8 mouse cellular contexts compared by ENCODE assay signal in genomic region chr4:96591791-96592150, GRCm38 (mm10). TPM values are rescaled to one million over a fixed set of nuclear protein-coding genes. Genes with fewer than 3 reads are reported as not detected.
DNase-seq lines count a peak whose midpoint lies in the region; ATAC-seq and TF ChIP-seq lines count a peak whose summit lies in the region.

No protein-coding gene starts in this region.

- H3K27ac ChIP-seq in spleen, adult 2 months (ENCODE audit: insufficient read depth, low read length), result no peak overlapping the region
- H3K27ac ChIP-seq in forebrain, embryonic 11.5 days (ENCODE audit: low read depth, low read length), result no peak overlapping the region
- H3K27ac ChIP-seq in hindbrain, embryonic 10.5 days, result peak overlapping the region; percentile 78; the same call in 1 of the 2 replicates
- H3K27ac ChIP-seq in layer of hippocampus, adult 2 months, result peak overlapping the region; percentile 89
- peak overlapping the region; percentile 93 for H3K27ac ChIP-seq in lung, embryonic 16.5 days (ENCODE audit: low read length)

- no peak for TF ChIP-seq CTCF in spleen, adult 2 months (IDR thresholded peaks at IDR 0.05; ENCODE audit: extremely low read depth, insufficient read depth, insufficient read length, insufficient replicate concordance)
- TF ChIP-seq CTCF in layer of hippocampus, adult 2 months (conservative IDR thresholded peaks at IDR 0.05), result peak; percentile 32

- peaks cover 4% of the 10 kb centered on the region; the same call in 1 of the 2 replicates for H3K4me1 ChIP-seq in spleen, adult 2 months (ENCODE audit: control insufficient read depth, insufficient read depth, insufficient read length)
- H3K4me1 ChIP-seq in forebrain, embryonic 11.5 days (replicated peaks; ENCODE audit: control insufficient read depth, insufficient read depth, low read length), result 0 out of 2 replicates have a peak, but pooled peaks cover 2% of the 10 kb centered on the region
- H3K4me1 ChIP-seq in hindbrain, embryonic 10.5 days (replicated peaks), result peaks cover 11% of the 10 kb centered on the region; the same call in 1 of the 2 replicates
- peaks cover 6% of the 10 kb centered on the region; the same call in 1 of the 2 replicates for H3K4me1 ChIP-seq in lung, embryonic 16.5 days (replicated peaks; ENCODE audit: control insufficient read depth, insufficient read depth, low read length)

- 19% methylated on average over 4 of the region's 4 CpGs for WGBS in spleen, adult 2 months
- WGBS in forebrain, embryonic 11.5 days, result 25% methylated on average over 4 of the region's 4 CpGs
- 32% methylated on average over 4 of the region's 4 CpGs for WGBS in hindbrain, embryonic 10.5 days
- WGBS in lung, embryonic 16.5 days, result 19% methylated on average over 4 of the region's 4 CpGs

- peak overlapping the region; percentile 55 for H3K4me2 ChIP-seq in forebrain, embryonic 11.5 days (ENCODE audit: low read depth, low read length, severe bottlenecking)
- peak overlapping the region; percentile 75 for H3K4me2 ChIP-seq in lung, embryonic 16.5 days (ENCODE audit: low read depth, low read length)

- ATAC-seq in forebrain, embryonic 11.5 days (replicated peaks; ENCODE audit: low FRiP score), result peak; percentile 74
- ATAC-seq in lung, embryonic 16.5 days (ENCODE audit: low read depth), result peak; percentile 89

- no peaks in the 10 kb centered on the region for H3K27me3 ChIP-seq in spleen, adult 2 months (ENCODE audit: control insufficient read depth, insufficient read depth, low read length)
- H3K27me3 ChIP-seq in forebrain, embryonic 11.5 days (ENCODE audit: control insufficient read depth, insufficient read depth, low read length), result no peaks in the 10 kb centered on the region
- no peaks in the 10 kb centered on the region for H3K27me3 ChIP-seq in hindbrain, embryonic 10.5 days (ENCODE audit: insufficient read depth, poor library complexity, severe bottlenecking)
- no peaks in the 10 kb centered on the region for H3K27me3 ChIP-seq in lung, embryonic 16.5 days (ENCODE audit: control insufficient read depth, insufficient read depth, low read depth, low read length)

- 0 out of 2 replicates have a peak overlapping the region, but pooled peaks have one; percentile 42 for H3K4me3 ChIP-seq in spleen, adult 2 months (ENCODE audit: extremely low read depth, insufficient read depth, insufficient read length)
- H3K4me3 ChIP-seq in forebrain, embryonic 11.5 days (ENCODE audit: low read depth, low read length), result peak overlapping the region; percentile 20
- peak overlapping the region; percentile 48 for H3K4me3 ChIP-seq in hindbrain, embryonic 10.5 days
- peak overlapping the region; percentile 55 for H3K4me3 ChIP-seq in layer of hippocampus, adult 2 months
- H3K4me3 ChIP-seq in lung, embryonic 16.5 days (ENCODE audit: low read length), result peak overlapping the region; percentile 62

- H3K9ac ChIP-seq in forebrain, embryonic 11.5 days (ENCODE audit: low read length), result peak overlapping the region; percentile 58; the same call in 1 of the 2 replicates
- H3K9ac ChIP-seq in lung, embryonic 16.5 days (ENCODE audit: low read length), result peak overlapping the region; percentile 67; the same call in 1 of the 2 replicates

- DNase-seq in spleen, adult 2 months (ENCODE audit: low read depth in 1 of 2, low spot score in 2 of 2), result no peak
- no peak for DNase-seq in spleen, postnatal 14 days (ENCODE audit: low spot score in 2 of 2)
- peak; percentile 49 for DNase-seq in forebrain, embryonic 11.5 days (ENCODE audit: low spot score)
- DNase-seq in hindbrain, embryonic 10.5 days (ENCODE audit: low spot score), result no peak
- peak; percentile 68 to 73 for DNase-seq in layer of hippocampus, adult 2 months (ENCODE audit: low spot score in 2 of 2)
- peak; percentile 86 to 87 for DNase-seq in right cerebral cortex, postnatal 10 days (ENCODE audit: low spot score in 2 of 2)
- DNase-seq in B cell, adult 2 months, result no peak

- H3K36me3 ChIP-seq in spleen, adult 2 months (ENCODE audit: control insufficient read depth, insufficient read depth, low read length), result no peaks in the 10 kb centered on the region
- no peaks in the 10 kb centered on the region for H3K36me3 ChIP-seq in forebrain, embryonic 11.5 days (ENCODE audit: control insufficient read depth, insufficient read depth, low read length)
- H3K36me3 ChIP-seq in hindbrain, embryonic 10.5 days, result no peaks in the 10 kb centered on the region
- no peaks in the 10 kb centered on the region for H3K36me3 ChIP-seq in lung, embryonic 16.5 days (ENCODE audit: control insufficient read depth, insufficient read depth, low read length)

- no peaks in the 10 kb centered on the region for H3K9me3 ChIP-seq in forebrain, embryonic 11.5 days (ENCODE audit: control insufficient read depth, low read length)
- H3K9me3 ChIP-seq in hindbrain, embryonic 10.5 days, result no peaks in the 10 kb centered on the region
- H3K9me3 ChIP-seq in lung, embryonic 16.5 days (ENCODE audit: control insufficient read depth, low read length), result no peaks in the 10 kb centered on the region

- no peak for TF ChIP-seq POLR2A in spleen, adult 2 months (IDR thresholded peaks at IDR 0.05; ENCODE audit: low read depth, low read length)

RNA-seq across cellular contexts. Expression of gene Cyp2j9, which starts 0.4 kb away (rescaled TPM):
- 0.56 and 0.63 TPM in 2 replicates for polyA plus RNA-seq in spleen, adult 2 months (2012; rRNA removed)
- polyA plus RNA-seq in forebrain, embryonic 11.5 days (2014; fragmentation: Nextera tagmentation; extraction: Ambion mirVana), result 1.4 and 1.8 TPM in 2 replicates
- 1.2 TPM in 2 replicates for polyA plus RNA-seq in hindbrain, embryonic 10.5 days (2016; fragmentation: Nextera tagmentation; extraction: Ambion mirVana)
- 10 to 100 TPM; 33.3 to 34.5 TPM for total RNA-seq in layer of hippocampus, adult 2 months (2021)
- 4.2 and 4.4 TPM in 2 replicates for polyA plus RNA-seq in lung, embryonic 16.5 days (2015; fragmentation: Nextera tagmentation; extraction: Ambion mirVana)

RNA-seq across cellular contexts. Expression of gene Cyp2j6, which starts 38.3 kb away (rescaled TPM):
- polyA plus RNA-seq in spleen, adult 2 months (2012; rRNA removed), result 0.36 and 0.42 TPM in 2 replicates
- polyA plus RNA-seq in forebrain, embryonic 11.5 days (2014; fragmentation: Nextera tagmentation; extraction: Ambion mirVana), result 2.3 and 3.2 TPM in 2 replicates
- 3.5 and 4.0 TPM in 2 replicates for polyA plus RNA-seq in hindbrain, embryonic 10.5 days (2016; fragmentation: Nextera tagmentation; extraction: Ambion mirVana)
- 10 to 100 TPM; 14.1 to 14.3 TPM for total RNA-seq in layer of hippocampus, adult 2 months (2021)
- polyA plus RNA-seq in lung, embryonic 16.5 days (2015; fragmentation: Nextera tagmentation; extraction: Ambion mirVana), result 7.2 TPM in 2 replicates

Comparison
In these comparisons a context has a peak if more than half of its experiments do, and no peak if none do; other contexts are left out.
1. DNase-seq: peak in forebrain, embryonic 11.5 days (single experiment), layer of hippocampus, adult 2 months (2 of 2) and right cerebral cortex, postnatal 10 days (2 of 2); none in spleen, adult 2 months (0 of 2), spleen, postnatal 14 days (0 of 2), hindbrain, embryonic 10.5 days (single experiment) and B cell, adult 2 months (0 of 2).
2. H3K27ac ChIP-seq: peak in hindbrain, embryonic 10.5 days (single experiment), layer of hippocampus, adult 2 months (single experiment) and lung, embryonic 16.5 days (single experiment); none in spleen, adult 2 months (single experiment) and forebrain, embryonic 11.5 days (single experiment).
3. Peak in every context shown above with its lines, with median percentiles within 50 percentile points of each other: H3K4me3 ChIP-seq.